Mouse (Mus musculus) hindbrain, embryonic 16.5 days (tissue): ENCODE results near the gene Ccdc130. TPM values are rescaled to one million over a fixed set of nuclear protein-coding genes. Genes with fewer than 3 reads are reported as not detected.

Experiments
- ATAC-seq: fragments of 200-750 bp; cut with Nextera tagmentation; 2 replicates; pipeline ENCODE4 v1.8.0; 2017; ENCODE audit warnings: moderate TSS enrichment, moderate library complexity
- H3K27ac ChIP-seq: fragments of 300-500 bp; sonication (generic); 2 replicates; pipeline ENCODE4 v1.5.1; 2014; ENCODE audit warnings: low read depth, mild to moderate bottlenecking, control low read depth, low read length, moderate library complexity
- H3K27me3 ChIP-seq: fragments of 300-500 bp; sonication (generic); replicated peaks from 2 replicates; pipeline ENCODE4 v1.6.1; 2014; ENCODE audit warnings: low read length; ENCODE audit not compliant: control insufficient read depth, insufficient read depth
- H3K36me3 ChIP-seq: fragments of 300-500 bp; sonication (generic); 2 replicates; pipeline ENCODE4 v1.6.1; 2014; ENCODE audit warnings: mild to moderate bottlenecking, low read length, moderate library complexity, mixed read lengths; ENCODE audit not compliant: control insufficient read depth, insufficient read depth
- H3K4me1 ChIP-seq: fragments of 300-500 bp; sonication (generic); 2 replicates; pipeline ENCODE4 v1.6.1; 2014; ENCODE audit warnings: low read depth, low read length; ENCODE audit not compliant: control insufficient read depth, insufficient read depth
- H3K4me2 ChIP-seq: fragments of 300-500 bp; sonication (generic); 2 replicates; pipeline ENCODE4 v1.6.1; 2014; ENCODE audit warnings: mild to moderate bottlenecking, low read length, control low read depth, moderate library complexity
- H3K4me3 ChIP-seq: fragments of 300-500 bp; sonication (generic); 2 replicates; pipeline ENCODE4 v1.5.1; 2014; ENCODE audit warnings: mild to moderate bottlenecking, low read length, control low read depth, moderate library complexity
- H3K9ac ChIP-seq: fragments of 300-500 bp; sonication (generic); 2 replicates; pipeline ENCODE4 v1.6.1; 2014; ENCODE audit warnings: low read depth, mild to moderate bottlenecking, control low read depth, low read length, moderate library complexity
- H3K9me3 ChIP-seq: fragments of 300-500 bp; sonication (generic); 2 replicates; pipeline ENCODE4 v1.6.1; 2014; ENCODE audit warnings: mild to moderate bottlenecking, low read length, moderate library complexity; ENCODE audit not compliant: control insufficient read depth
- WGBS: fragments of 180-500 bp; shearing (Covaris S2); extraction: QIAGEN DNeasy Blood & Tissue Kit; methylation state at CpG from one replicate; pipeline ENCODE4 v1.1.7; 2014; 5-methylcytosine and 5-hydroxymethylcytosine counted together
- polyA plus RNA-seq: library from polyadenylated mRNA; unstranded; fragments of >200 nt; fragmentation: Nextera tagmentation; extraction: Ambion mirVana; gene quantifications from 2 replicates; pipeline ENCODE4 v1.2.1, GENCODE M21; 2015

Ccdc130 gene
- polyA plus RNA-seq, 1 experiment from 2014 or later, result 25.0 TPM

- WGBS, result 52% methylated on average over 2 of the region's 2 CpGs
- Histone ChIP-seq H3K27ac (no peak overlapping the region), H3K27me3 (no peaks in the 10 kb centered on the region), H3K4me2 (no peak overlapping the region), H3K4me1 (peaks cover 4% of the 10 kb centered on the region; the same call in 1 of the 2 replicates), H3K9me3 (no peaks in the 10 kb centered on the region), H3K9ac (no peak overlapping the region), H3K4me3 (no peak overlapping the region), H3K36me3 (peaks cover 19% of the 10 kb centered on the region)
- no peak for ATAC-seq
Measured at GRCm38 (mm10) chr8:84241821-84242220, 28.4 kb downstream of the Ccdc130 start.

GRCm38 (mm10) chr8:84241167-84241566 is 29.0 kb downstream of the Ccdc130 start:
- Histone ChIP-seq H3K9ac (no peak overlapping the region), H3K9me3 (no peaks in the 10 kb centered on the region), H3K36me3 (peaks cover 16% of the 10 kb centered on the region), H3K4me3 (no peak overlapping the region), H3K27me3 (no peaks in the 10 kb centered on the region), H3K4me2 (no peak overlapping the region), H3K4me1 (peaks cover 4% of the 10 kb centered on the region), H3K27ac (no peak overlapping the region)
- 70% methylated on average over 6 of the region's 6 CpGs for WGBS
- no peak for ATAC-seq

GRCm38 (mm10) chr8:84237542-84238229 is 32.5 kb downstream of the Ccdc130 start:
- Histone ChIP-seq H3K27me3 (no peaks in the 10 kb centered on the region), H3K9me3 (no peaks in the 10 kb centered on the region), H3K4me2 (peak overlapping the region; percentile 77), H3K36me3 (peaks cover 1% of the 10 kb centered on the region), H3K9ac (peak overlapping the region; percentile 71), H3K4me3 (peak overlapping the region; percentile 62), H3K27ac (peak overlapping the region; percentile 84), H3K4me1 (peaks cover 15% of the 10 kb centered on the region)
- no peak for ATAC-seq
- 16% methylated on average over 19 of the region's 19 CpGs for WGBS

GRCm38 (mm10) chr8:84236998-84237473 is 33.1 kb downstream of the Ccdc130 start, which contains the start of gene Zswim4:
Gene Zswim4 (minus strand): TSS chr8:84237055.
- peak within 1 kb of the TSS; percentile 97 for H3K9ac ChIP-seq
- H3K4me2 ChIP-seq, result peak within 1 kb of the TSS; percentile 92
- peak within 1 kb of the TSS; percentile 88 for H3K4me3 ChIP-seq
- ATAC-seq, result peak; percentile 99
- peaks cover 3% of the 10 kb centered on the region for H3K36me3 ChIP-seq
- peak within 1 kb of the TSS; percentile 84 for H3K27ac ChIP-seq
- WGBS, result 0% methylated on average over 35 of the region's 35 CpGs
- peaks cover 15% of the 10 kb centered on the region for H3K4me1 ChIP-seq
- no peaks in the 10 kb centered on the region for H3K9me3 ChIP-seq
- H3K27me3 ChIP-seq, result no peaks in the 10 kb centered on the region

- peak; percentile 37 for ATAC-seq
- H3K27me3 ChIP-seq, result no peaks in the 10 kb centered on the region
Measured at GRCm38 (mm10) chr8:84236410-84236997, 33.7 kb downstream of the Ccdc130 start.

GRCm38 (mm10) chr8:84235746-84236409 is 34.3 kb downstream of the Ccdc130 start:
- H3K27me3 ChIP-seq, result no peaks in the 10 kb centered on the region
- peaks cover 15% of the 10 kb centered on the region for H3K4me1 ChIP-seq
- peak overlapping the region; percentile 88 for H3K4me3 ChIP-seq
- 27% methylated on average over 10 of the region's 10 CpGs for WGBS
- no peak for ATAC-seq
- H3K36me3 ChIP-seq, result peaks cover 3% of the 10 kb centered on the region
- peak overlapping the region; percentile 92 for H3K4me2 ChIP-seq
- H3K9ac ChIP-seq, result peak overlapping the region; percentile 97
- H3K9me3 ChIP-seq, result no peaks in the 10 kb centered on the region
- H3K27ac ChIP-seq, result 0 out of 2 replicates have a peak overlapping the region, but pooled peaks have one; percentile 5

More at GRCm38 (mm10) chr8:84236410-84236997, 33.7 kb downstream of the Ccdc130 start:
- Histone ChIP-seq H3K4me3 (peak overlapping the region; percentile 88), H3K36me3 (peaks cover 3% of the 10 kb centered on the region), H3K4me1 (peaks cover 15% of the 10 kb centered on the region), H3K9ac (peak overlapping the region; percentile 97), H3K9me3 (no peaks in the 10 kb centered on the region), H3K27ac (peak overlapping the region; percentile 55; the same call in 1 of the 2 replicates), H3K4me2 (peak overlapping the region; percentile 92)
- 0% methylated on average over 24 of the region's 30 CpGs for WGBS

- Histone ChIP-seq H3K4me2 (no peak overlapping the region), H3K9ac (no peak overlapping the region), H3K27ac (no peak overlapping the region), H3K9me3 (no peaks in the 10 kb centered on the region), H3K36me3 (peaks cover 25% of the 10 kb centered on the region), H3K4me3 (no peak overlapping the region), H3K4me1 (peaks cover 15% of the 10 kb centered on the region), H3K27me3 (no peaks in the 10 kb centered on the region)
- WGBS, result 93% methylated on average over 2 of the region's 2 CpGs
- ATAC-seq, result no peak
Measured at GRCm38 (mm10) chr8:84233055-84233454, 37.1 kb downstream of the Ccdc130 start.

- peaks cover 44% of the 10 kb centered on the region for H3K36me3 ChIP-seq
- H3K4me2 ChIP-seq, result no peak overlapping the region
- 77% methylated on average over 17 of the region's 17 CpGs for WGBS
- no peak overlapping the region for H3K4me3 ChIP-seq
- ATAC-seq, result no peak
- no peak overlapping the region for H3K9ac ChIP-seq
- H3K27ac ChIP-seq, result no peak overlapping the region
- H3K4me1 ChIP-seq, result peaks cover 6% of the 10 kb centered on the region
- no peaks in the 10 kb centered on the region for H3K27me3 ChIP-seq
- H3K9me3 ChIP-seq, result no peaks in the 10 kb centered on the region
Measured at GRCm38 (mm10) chr8:84230735-84231134, 39.4 kb downstream of the Ccdc130 start.
